Mouse (Mus musculus): ENCODE data around the gene Hmcn1.

Hmcn1 gene

DNA sequence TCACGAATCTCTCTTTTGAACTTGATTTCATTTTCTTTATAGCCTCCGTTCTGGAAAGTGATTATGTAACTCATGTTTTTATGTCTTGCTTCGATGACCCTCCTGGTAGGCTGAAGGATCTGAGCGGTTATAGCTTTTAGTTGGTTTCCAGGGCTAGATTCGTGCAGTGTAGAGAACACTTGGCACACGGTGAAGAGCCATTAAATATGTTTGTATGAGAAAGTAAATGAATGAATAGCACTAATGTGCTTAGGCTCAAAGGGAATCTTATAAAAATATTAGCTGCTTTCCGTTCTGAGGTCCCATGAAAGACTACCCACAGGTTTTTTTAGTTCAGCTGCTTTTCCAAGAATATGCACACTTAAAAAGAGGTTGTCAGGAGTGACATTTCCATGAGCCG is 458.6 kb downstream of the Hmcn1 start:
- TF ChIP-seq GATA4 (IDR thresholded peaks at IDR 0.05; ENCODE audit: insufficient replicate concordance, low read length), result no peak

DNA sequence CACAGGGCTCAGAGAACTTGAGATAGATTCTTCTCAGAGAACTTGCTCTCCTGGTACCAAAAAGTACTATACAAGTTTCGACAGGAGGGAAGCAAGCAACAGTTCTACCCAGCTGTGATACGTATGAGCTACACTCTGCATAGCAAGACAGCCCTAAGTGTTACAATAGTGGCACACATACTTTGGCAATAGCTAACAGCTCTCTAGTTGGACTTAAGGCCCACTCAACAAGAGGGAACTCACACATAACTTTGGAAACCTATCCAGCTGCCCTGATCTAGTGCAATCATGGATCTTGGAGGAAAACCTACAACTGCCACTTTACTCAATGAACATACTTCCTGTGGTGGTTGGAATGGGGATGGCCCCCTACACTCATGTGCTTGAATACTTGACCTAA is 480.2 kb downstream of the Hmcn1 start:
- no peak for TF ChIP-seq GATA4 (IDR thresholded peaks at IDR 0.05; ENCODE audit: insufficient replicate concordance, low read length)

All from liver, adult (tissue).